Mouse (Mus musculus) T-helper 17 cell (primary cell): ENCODE results near the gene Ezr.

ENCODE experiments used
- in situ Hi-C, 2 experiments: fragments of 300-600 bp; cut with MboI, MseI; formaldehyde crosslinking; loops; 1 replicate in 1 of 2; 2 replicates in 1 of 2; pipeline ENCODE4 v1.15.1; 2025; ENCODE audit warnings: high pct_unique_total_duplicates in 2 of 2

Gene Ezr

DNA sequence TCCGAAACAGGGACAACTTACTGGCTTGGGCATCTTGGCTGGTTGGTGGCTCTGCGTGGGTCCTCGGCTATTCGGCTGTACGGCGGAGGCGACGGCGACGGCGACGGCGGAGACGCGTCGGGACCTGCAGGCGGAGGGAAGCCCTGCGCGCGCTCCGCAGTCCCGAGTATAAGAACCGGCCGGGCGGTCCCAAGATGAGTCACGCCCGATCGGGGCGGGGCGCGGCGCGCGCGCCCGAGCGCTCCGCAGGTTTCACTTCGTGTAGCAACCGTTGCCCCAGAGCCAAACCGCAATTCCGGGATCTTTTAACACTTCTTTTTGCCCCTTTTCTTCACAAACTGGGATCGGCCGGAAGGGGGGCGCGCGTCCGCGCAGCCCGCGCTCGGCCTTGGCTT is at the start of gene Ezr:
TSS of gene Ezr (minus strand) at position 174 of the 395 bp plus-strand sequence.
- in situ Hi-C loops = loop anchor here (5.0 to 10.0 kb wide), 3 partner anchors 45 to 1778 kb away; no protein-coding TSS in a partner anchor

DNA sequence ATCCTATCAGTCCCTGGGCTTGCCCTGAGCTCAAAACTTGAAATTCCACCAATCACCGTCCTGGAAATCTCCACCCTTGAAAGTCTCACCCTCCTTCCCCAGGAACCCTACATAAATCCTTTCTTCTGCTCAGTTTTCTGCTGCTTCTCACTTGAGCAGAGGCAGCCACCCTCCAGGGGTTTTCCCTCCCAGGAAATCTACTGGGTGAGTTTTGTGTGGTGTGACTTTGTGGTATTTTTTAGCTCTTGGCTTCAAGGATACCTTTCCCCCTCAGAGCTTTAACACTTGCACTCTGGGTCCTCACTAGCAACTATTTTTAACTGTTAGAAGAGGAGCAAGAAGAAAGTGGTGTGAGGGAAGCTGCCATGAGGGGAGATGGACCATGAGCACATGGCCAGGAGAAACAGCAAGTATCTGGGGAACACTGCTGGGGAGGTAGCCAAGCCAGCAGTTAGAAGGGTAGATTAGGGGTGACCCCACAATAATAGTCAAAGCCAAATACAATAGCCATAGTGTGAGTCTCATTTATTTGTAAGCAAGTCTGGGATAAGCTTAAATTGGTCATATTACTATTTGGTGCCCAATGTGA is 47.5 kb upstream of the Ezr start:
- in situ Hi-C loops = no loop called here

DNA sequence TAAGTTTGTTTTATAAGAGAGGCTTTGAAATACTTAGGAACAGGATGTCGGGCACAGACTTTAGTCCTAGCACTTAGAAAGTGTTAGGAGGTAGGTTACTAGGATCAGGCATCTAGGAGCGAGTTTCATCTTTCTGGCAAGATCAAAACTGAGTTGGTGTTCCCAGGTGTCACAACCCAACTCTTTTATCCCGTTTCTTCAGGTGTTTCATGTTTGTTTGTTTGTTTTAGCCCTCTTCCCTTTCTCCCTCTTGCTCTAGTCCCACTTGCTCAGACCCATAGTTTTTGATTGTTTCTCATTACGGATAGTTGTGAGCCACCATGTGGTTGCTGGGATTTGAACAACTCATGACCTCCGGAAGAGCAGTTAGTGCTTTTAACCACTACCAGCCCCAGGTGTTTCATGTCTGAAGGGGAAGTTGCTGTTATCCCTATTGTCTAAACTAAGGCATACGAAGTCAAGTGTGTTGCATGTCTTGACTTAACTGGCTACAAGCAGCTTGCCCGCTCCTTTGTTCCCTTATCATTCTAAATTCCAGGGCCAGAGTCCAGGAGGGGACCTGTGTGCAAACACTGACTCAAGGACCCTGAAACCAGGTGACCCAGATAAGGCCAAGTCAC is 46.1 kb upstream of the Ezr start:
- in situ Hi-C loops = loop anchor here in 1 of 2 experiments (5.0 kb wide), 1 partner anchor 46 kb away; the partner anchor contains the start of gene Ezr

DNA sequence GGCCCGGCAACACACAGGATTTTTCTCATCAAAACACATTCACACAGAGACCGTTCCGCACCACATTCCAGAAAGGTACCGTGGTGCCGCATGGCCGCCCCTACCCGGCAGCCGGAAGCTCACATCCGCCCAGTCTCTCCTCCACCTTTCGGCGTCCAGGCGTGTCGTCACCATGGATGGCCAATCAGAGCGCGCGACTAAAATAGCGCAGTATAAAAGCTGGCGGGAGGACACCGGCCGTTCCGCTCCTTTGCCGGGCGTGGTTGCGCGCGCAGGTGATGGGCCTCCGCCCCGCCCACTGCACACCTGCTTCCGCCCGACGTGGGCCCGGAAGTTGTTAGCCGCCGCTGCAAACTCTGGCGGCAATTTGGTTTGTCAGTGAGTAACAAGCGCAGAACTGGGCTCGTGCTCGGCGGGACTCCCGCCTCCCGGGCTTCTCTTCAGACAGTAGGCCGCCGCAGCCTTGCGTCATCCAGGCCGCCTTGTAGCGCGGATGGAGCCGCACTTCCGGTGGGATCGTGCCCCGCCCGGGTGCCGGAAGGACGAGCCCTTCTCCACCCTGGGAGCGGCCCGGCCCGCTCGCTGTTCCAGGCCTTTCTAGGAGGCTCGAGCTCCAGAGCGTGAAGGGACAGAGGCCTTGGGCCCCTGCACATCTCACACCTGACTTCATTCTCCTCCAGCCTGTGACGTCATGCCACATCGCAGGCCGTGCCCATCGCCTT is 45.3 kb upstream of the Ezr start:
- in situ Hi-C loops = loop anchor here in 1 of 2 experiments (5.0 kb wide), 1 partner anchor 46 kb away; the partner anchor contains the start of gene Ezr

DNA sequence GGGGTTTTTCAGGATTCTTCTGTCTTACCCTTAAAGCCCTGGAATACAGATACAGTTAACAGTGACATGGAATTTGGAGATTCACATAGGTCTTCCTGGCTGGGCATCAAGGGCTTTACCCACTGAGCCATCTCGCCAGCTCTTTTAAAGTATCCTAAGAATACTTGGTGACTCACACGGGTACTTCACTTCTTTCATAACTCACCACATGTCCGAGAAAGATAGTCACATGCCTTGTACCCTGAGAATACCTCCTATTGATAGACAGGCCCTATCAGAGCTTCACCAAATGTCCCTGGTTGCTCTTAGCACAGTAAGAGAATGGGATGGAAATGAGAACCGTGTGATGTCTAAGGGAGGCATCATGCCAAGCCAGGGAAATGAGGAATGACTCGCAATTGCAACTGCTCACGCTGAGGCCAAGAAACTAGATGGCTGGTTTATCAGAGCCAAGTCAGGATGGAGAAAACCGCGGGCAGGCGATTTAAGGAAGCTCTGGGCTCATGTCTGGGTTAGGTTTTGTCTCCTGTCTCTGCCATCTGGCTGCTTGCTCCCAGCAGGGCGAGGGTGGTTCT is 44.7 kb upstream of the Ezr start:
- in situ Hi-C loops = loop anchor here in 1 of 2 experiments (5.0 kb wide), 1 partner anchor 45 kb away; the partner anchor contains the start of gene Ezr

DNA sequence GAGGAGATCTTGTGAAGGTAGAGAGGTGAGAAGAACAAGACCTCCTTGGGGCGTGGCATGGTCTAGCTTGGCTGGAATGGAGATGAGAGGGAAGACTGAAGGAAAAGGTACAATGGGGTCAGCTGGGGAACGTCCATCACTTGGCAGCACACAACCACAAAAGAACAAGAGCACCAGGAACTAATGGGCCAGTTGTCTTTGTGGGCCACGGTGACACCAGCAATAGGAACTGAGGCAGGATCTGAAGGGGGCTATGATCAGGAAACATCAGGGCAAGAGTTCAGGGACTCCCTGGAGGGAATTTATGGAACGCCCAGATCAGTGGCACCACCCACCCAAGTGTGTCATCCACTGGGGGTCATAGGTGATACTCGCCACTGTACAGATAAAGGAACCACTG is 34.2 kb upstream of the Ezr start:
- in situ Hi-C loops = no loop called here

DNA sequence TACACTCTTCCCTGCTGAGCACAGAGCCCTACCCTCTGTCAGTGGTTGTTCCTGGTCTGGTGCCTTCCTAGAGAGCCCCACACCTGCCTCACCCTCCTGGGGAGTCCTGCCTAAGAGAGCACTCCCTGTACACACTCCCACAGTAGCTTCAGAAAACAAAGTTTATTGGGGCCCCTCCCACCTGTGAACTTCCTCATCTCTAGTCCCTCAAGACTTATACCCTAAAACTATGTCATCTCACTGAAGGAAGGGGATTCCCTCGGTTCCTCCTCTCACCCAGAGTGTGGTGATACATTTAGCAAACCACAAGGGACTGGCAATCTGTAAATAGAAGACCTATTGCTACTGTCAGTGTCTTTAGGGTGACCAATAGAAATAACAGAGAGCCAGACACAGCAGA is 33.6 kb upstream of the Ezr start:
- in situ Hi-C loops = no loop called here

DNA sequence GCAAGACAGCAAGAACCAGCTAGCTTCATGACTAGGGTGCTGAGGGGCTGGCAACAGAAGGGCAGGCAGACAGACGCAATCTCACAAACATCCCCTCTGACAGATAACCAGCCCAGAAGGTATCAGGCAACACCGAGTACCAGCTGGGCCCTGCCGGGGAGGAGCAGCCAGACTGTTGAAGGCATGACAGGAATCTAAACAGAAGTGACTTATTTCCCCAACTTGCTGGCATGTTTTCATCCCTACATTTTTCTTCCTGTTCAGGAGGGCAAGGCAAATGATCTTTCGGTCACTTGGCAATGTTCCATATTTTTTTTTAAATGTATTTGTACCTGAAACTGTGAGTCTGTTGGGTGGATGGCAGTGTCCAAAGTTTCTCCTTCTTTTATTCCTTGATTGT is 32.1 kb upstream of the Ezr start:
- in situ Hi-C loops = no loop called here

DNA sequence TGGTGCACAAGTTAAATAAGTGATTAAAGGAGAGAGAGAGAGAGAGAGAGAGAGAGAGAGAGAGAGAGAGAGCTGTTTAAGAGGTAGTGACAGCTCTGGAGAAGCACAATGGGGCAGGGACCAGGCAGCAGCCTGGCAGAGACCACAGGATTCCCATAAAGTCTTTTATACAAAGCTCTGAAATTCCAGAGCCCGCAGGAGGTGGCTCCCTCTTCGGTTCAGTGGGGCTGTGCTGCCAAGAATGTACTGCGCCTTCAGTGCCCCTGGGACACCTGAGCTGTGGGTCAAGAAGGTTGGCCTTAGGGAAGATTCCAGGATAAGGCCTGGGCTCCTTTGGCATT is 30.2 kb upstream of the Ezr start:
- in situ Hi-C loops = no loop called here

DNA sequence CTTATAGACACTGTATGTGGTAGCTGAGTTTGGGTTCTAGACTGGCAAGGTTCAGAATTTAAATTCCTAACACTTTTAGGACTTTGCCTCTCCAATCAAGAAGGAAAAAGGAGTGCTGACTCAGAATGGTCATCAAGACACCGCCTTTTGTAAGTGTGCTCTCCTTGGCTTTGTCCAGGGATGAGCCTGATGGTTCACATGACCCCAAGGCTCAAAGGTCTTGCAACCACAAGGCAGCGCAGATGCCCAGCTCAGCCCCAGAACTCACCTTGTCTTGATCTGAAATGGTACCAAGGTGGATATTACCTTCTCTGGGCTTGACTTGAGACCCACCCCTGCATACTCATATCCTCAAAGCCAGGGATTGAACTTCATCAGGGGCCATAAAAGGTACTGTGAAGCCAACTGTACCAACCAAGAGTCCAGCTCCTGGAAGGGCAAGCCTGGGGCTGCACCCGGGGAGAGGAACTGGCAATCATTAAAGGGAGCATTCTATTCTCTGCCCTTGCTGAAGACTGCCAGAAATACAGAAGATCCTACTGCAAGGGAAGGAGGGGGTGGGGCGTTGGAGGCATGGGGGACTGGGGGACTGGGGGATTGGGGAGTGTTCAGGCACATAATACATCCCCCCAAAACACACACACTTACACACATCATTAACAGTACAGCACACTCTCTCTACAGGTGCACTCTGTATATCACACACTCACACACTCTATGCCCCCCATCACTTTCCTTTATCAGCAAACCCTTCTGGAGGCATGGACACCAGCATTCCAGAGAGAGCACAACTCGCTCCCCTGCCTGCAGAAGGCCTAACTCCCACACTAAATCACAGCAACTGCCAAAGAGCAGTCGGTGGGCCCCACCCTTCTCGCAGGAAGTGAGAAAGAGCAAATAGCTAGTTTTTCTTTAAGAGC is 29.6 kb upstream of the Ezr start:
- in situ Hi-C loops = no loop called here

DNA sequence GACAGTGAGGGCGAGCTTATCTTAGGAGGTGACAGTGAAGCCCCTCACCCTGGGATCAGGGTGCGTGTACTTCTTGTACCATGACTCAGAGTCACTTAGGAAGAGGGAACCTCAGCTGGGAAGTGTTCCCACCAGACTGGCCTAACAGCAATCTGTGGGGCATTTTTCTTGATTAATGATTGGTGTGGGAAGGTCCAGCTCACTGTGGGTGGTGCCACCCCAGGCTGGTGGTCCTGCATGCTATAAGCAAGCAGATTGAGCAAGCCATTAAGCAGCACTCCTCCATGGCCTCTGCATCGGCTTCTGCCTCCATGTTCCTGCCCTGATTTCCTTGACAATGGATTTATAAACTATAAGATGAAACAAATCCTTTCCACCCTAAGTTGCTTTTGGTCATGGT is 26.7 kb upstream of the Ezr start:
- in situ Hi-C loops = loop anchor here in 1 of 2 experiments (10.0 kb wide), 1 partner anchor 1435 kb away; no protein-coding TSS in a partner anchor

DNA sequence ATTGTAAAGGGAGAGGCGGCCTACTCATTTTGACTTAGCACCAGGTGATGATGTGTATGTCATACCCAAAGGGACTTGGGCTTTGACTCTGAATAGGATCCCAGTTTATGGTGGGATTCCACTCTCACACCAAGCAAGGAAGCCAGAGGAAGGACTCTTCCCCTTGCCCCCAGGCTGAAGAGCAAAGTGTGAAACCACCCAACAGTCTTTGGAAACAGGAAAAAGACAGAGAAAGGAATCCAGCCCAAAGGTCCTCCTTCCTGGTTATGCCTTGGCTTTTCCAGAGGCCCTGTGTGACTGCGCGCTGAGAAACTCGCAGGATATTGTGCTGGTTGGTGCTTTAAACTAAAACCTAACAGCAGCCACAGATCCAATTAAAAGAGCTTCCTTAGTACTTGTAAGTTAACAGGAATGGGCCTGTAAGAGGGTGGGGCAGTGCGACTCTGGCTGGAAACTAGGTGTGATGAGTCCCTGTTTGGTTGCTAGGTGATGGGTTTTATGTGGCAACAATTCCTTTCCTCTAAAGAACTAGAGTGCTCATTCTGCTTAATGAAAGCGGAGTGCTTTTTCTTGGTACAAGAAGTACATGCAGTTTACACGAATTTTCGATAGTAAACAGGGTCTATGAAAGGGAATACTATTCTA is 26.1 kb upstream of the Ezr start:
- in situ Hi-C loops = loop anchor here in 1 of 2 experiments (10.0 kb wide), 1 partner anchor 1436 kb away; no protein-coding TSS in a partner anchor

DNA sequence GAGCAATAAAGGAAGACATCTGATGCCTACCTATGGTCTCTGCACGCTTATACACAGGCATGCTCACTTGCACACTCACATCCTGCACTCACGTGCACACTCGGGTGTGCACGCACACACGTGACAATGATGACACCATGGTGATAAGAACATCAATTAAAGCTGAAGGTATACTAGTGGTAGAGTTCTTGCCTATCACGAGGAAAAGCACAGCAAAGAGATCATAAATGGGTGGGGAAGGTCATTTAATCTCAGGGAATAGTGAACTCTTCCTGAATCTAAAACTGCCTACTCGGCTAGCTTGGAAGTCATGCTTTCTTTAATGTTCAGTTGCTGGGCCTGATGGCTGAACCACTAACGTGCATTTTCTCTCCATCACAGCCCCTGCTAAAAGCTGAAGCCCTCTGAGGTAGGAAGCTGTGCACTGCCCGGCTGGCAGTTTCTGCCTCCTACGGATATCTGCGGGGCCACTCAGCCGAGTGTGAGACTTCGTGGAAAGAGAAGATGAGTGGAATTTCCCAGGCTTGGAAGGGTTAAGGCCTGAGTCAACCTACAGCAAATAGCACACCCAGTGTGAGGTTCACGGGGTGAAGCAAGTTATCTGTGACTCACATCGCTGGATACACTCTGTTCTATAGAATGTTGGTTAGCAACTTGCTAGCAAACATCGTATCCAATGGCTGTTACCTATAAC is 25.4 kb upstream of the Ezr start:
- in situ Hi-C loops = loop anchor here in 1 of 2 experiments (10.0 kb wide), 1 partner anchor 1437 kb away; no protein-coding TSS in a partner anchor

DNA sequence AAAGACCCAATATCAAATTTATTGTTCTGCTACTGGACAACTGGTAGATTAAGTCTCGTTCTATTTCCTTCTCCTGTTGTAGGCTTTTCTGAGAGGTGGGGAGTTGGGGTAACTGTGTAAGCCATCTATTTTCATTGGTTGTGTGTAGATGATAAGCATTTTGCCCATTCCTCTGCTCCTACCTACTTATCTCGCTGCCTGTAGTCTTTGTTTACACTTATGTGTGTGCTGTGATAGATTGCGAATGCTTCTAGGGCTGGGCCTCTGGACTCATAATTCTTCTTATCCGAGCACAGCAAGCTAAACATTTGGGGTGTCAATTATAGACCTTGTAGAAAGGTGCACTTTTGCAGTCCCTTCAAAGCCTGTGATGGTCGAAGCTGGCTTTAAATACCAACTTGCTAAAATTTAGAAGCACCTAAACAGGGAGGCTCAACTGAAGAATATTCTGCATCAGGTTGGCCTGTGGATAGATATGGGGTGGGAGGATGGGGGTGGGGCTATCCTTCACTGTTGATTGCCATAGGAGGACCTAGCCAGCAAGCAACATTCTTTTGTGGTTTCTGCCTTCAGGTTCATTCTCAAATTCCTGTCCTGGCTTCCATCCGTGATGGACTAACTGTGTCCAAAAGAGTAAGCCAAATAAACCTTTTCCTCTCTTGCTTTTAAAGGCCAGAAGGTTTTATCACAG is 22.4 kb upstream of the Ezr start:
- in situ Hi-C loops = loop anchor here in 1 of 2 experiments (10.0 kb wide), 1 partner anchor 1440 kb away; no protein-coding TSS in a partner anchor

DNA sequence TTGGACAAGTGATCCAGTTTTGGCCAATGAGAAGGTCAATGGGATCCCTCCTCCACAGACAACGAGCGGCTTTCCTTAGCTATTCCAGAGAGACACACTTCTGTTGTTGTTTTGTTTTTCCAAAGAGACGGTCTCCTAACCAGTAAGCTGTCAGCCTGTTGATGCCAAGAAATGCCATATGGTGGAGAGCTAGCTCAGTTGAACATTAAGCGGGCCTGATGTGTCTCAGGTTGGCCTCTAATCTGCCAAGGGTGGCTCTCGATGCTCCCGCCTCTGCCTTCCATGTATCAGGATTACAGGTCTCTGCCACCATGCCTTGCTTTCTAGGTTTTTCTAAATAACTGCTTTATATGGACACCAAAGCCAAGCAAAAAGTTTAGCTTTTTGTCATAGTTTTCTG is 21.5 kb upstream of the Ezr start:
- in situ Hi-C loops = loop anchor here in 1 of 2 experiments (10.0 kb wide), 1 partner anchor 1441 kb away; no protein-coding TSS in a partner anchor

DNA sequence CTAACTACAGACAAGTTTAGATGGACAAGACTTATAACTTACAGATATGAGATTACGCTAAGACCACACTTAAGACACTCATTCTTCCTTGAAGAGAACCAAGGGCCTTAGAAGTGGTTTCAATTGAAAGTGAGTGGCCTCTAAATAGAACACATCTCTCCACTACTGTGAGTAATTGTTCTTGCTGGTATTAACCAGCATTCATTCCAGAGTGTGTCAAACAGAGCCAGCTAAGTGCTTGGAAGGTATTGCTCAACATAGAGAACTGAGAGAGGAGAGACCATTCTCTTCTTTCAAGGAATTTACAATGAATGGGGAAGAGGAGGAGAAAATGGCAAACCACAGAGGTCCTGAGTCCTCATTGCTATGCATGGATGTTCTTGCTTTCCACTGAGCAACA is 21.0 kb upstream of the Ezr start:
- in situ Hi-C loops = loop anchor here in 1 of 2 experiments (10.0 kb wide), 1 partner anchor 1441 kb away; no protein-coding TSS in a partner anchor

DNA sequence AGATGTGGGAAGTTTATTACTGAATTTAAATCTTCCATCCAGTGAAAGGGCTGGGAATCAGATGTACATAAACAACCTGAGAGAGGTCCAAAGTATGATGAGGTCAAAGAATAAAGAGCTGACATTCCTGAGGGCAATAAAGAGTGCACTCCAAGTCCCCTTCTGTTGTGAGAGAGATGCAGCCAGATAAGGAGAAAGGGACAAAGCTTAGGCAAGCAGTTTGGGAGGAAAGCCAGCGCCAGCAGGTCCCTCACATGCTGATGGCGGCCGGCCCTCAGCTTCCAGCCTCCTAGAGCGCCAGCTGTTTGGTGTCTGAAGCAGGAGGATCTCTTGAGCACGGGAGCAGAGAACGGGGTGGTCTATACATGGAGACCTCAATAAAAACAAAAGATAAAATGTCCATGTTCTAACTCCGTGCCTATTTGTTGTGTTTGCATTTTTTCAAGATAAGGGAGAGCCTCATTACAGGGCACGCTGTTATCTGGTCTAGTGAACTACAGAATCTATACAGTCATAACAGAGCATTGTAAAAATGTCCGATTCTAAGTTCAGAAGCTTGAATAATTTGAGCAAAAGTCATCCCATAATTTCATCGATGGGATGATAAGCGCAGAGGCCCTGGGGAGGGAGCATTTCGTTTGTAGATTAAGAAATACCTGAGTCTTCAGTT is 15.9 kb upstream of the Ezr start:
- in situ Hi-C loops = no loop called here

DNA sequence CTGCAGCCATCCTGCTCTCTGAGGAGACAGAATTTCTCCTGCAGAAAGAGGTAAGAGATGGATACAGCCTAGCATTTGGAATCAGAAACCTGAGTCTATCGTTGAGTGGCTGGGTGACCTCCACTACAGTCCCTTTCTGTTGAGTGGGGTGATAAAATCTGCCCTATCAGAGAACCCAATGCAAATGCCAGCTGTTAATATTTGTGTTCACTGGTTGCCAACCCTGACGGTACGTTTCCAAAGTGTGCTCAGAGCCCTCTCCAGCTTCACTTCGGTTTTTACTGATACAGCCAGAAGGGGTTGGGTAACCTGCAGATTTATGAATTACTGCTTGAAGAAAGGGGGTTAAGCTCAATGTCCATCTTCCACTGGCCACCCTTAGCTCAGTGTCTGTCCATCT is 14.9 kb upstream of the Ezr start:
- in situ Hi-C loops = no loop called here
